Mouse (Mus musculus): ENCODE measurements at regions not wholly inside any gene's neighbourhood (a gene's known extent, or its start where the extent isn't known, plus 50 kb on each side); places are given as distances from the start of the nearest gene placed in this dataset.
A peak's percentile ranks its signal among the peaks of the same experiment; 100 is the strongest.

GRCm38 (mm10) chr13:18485080-18485479 lies 87.6 kb upstream of the Pou6f2 start:
- H3K9ac ChIP-seq: no peak overlapping the region

GRCm38 (mm10) chr13:18476311-18476710 lies 78.8 kb upstream of the Pou6f2 start:
- Histone ChIP-seq H3K4me1 (no peaks in the 10 kb centered on the region), H3K27ac (no peak overlapping the region), H3K9ac (no peak overlapping the region), H3K4me2 (no peak overlapping the region), H3K9me3 (no peaks in the 10 kb centered on the region), H3K4me3 (no peak overlapping the region), H3K36me3 (no peaks in the 10 kb centered on the region), H3K27me3 (no peaks in the 10 kb centered on the region)
- ATAC-seq (ENCODE audit: insufficient number of reproducible peaks, low FRiP score, low TSS enrichment, low read depth): no peak

More at GRCm38 (mm10) chr13:18485080-18485479, 87.6 kb upstream of the Pou6f2 start:
- no peaks in the 10 kb centered on the region for H3K36me3 ChIP-seq
- H3K9me3 ChIP-seq: no peaks in the 10 kb centered on the region
- no peaks in the 10 kb centered on the region for H3K4me1 ChIP-seq
- ATAC-seq (ENCODE audit: insufficient number of reproducible peaks, low FRiP score, low TSS enrichment, low read depth): no peak
- H3K4me2 ChIP-seq: no peak overlapping the region
- H3K27ac ChIP-seq: no peak overlapping the region
- H3K27me3 ChIP-seq: no peaks in the 10 kb centered on the region
- 80% methylated on average over 1 of the region's 1 CpGs for WGBS
- no peak overlapping the region for H3K4me3 ChIP-seq

GRCm38 (mm10) chr13:18471534-18471933 lies 74.0 kb upstream of the Pou6f2 start:
- Histone ChIP-seq H3K9ac (no peak overlapping the region), H3K9me3 (no peaks in the 10 kb centered on the region), H3K36me3 (no peaks in the 10 kb centered on the region), H3K27me3 (no peaks in the 10 kb centered on the region), H3K4me3 (no peak overlapping the region), H3K4me1 (no peaks in the 10 kb centered on the region), H3K4me2 (no peak overlapping the region), H3K27ac (no peak overlapping the region)
- 63% methylated on average over 1 of the region's 1 CpGs for WGBS
- no peak for ATAC-seq (ENCODE audit: insufficient number of reproducible peaks, low FRiP score, low TSS enrichment, low read depth)

GRCm38 (mm10) chr13:18465921-18466320 lies 68.4 kb upstream of the Pou6f2 start:
- no peak for ATAC-seq (ENCODE audit: insufficient number of reproducible peaks, low FRiP score, low TSS enrichment, low read depth)
- Histone ChIP-seq H3K9me3 (no peaks in the 10 kb centered on the region), H3K27me3 (no peaks in the 10 kb centered on the region), H3K9ac (no peak overlapping the region), H3K27ac (no peak overlapping the region), H3K36me3 (no peaks in the 10 kb centered on the region), H3K4me3 (no peak overlapping the region), H3K4me1 (no peaks in the 10 kb centered on the region), H3K4me2 (no peak overlapping the region)
- 80% methylated on average over 7 of the region's 7 CpGs for WGBS

- H3K4me1 ChIP-seq: peaks cover 6% of the 10 kb centered on the region; the same call in 1 of the 2 replicates
- no peaks in the 10 kb centered on the region for H3K27me3 ChIP-seq
- no peak for ATAC-seq (ENCODE audit: insufficient number of reproducible peaks, low FRiP score, low TSS enrichment, low read depth)
- no peak overlapping the region for H3K4me3 ChIP-seq
- WGBS: 63% methylated on average over 4 of the region's 4 CpGs
- H3K36me3 ChIP-seq: no peaks in the 10 kb centered on the region
- H3K4me2 ChIP-seq: no peak overlapping the region
- no peak overlapping the region for H3K27ac ChIP-seq
- H3K9ac ChIP-seq: no peak overlapping the region
- H3K9me3 ChIP-seq: no peaks in the 10 kb centered on the region
Measured at GRCm38 (mm10) chr13:18462221-18462620, 64.7 kb upstream of the Pou6f2 start.

- H3K27me3 ChIP-seq: no peaks in the 10 kb centered on the region
- no peaks in the 10 kb centered on the region for H3K9me3 ChIP-seq
- 0 out of 2 replicates have a peak overlapping the region, but pooled peaks have one; percentile 14 for H3K4me2 ChIP-seq
- 19% methylated on average over 14 of the region's 14 CpGs for WGBS
- peaks cover 6% of the 10 kb centered on the region; the same call in 1 of the 2 replicates for H3K4me1 ChIP-seq
- no peaks in the 10 kb centered on the region for H3K36me3 ChIP-seq
- no peak overlapping the region for H3K9ac ChIP-seq
- no peak overlapping the region for H3K4me3 ChIP-seq
- ATAC-seq (ENCODE audit: insufficient number of reproducible peaks, low FRiP score, low TSS enrichment, low read depth): no peak
- no peak overlapping the region for H3K27ac ChIP-seq
Measured at GRCm38 (mm10) chr13:18457337-18458236, 60.1 kb upstream of the Pou6f2 start.

All from limb, embryonic 15.5 days (tissue).